Mouse (Mus musculus) liver, embryonic 12.5 days (tissue): ENCODE results near the gene A730071L15Rik. TPM values are rescaled to one million over a fixed set of nuclear protein-coding genes. Genes with fewer than 3 reads are reported as not detected.

Experiments used
- ATAC-seq: fragments of 200-750 bp; cut with Nextera tagmentation; 2 replicates; pipeline ENCODE4 v1.8.0; 2017; ENCODE audit warnings: moderate number of reproducible peaks, mild to moderate bottlenecking, moderate library complexity
- H3K27ac ChIP-seq: fragments of 300-500 bp; sonication (generic); 2 replicates; pipeline ENCODE4 v1.5.1; 2016; ENCODE audit warnings: mild to moderate bottlenecking
- H3K27me3 ChIP-seq: fragments of 300-500 bp; sonication (generic); replicated peaks from 2 replicates; pipeline ENCODE4 v1.6.1; 2016; ENCODE audit warnings: mild to moderate bottlenecking, moderate library complexity
- H3K36me3 ChIP-seq: fragments of 300-500 bp; sonication (generic); 2 replicates; pipeline ENCODE4 v1.6.1; 2016; ENCODE audit warnings: mild to moderate bottlenecking, moderate library complexity
- H3K4me1 ChIP-seq: fragments of 300-500 bp; sonication (generic); 2 replicates; pipeline ENCODE4 v1.6.1; 2016
- H3K4me2 ChIP-seq: fragments of 300-500 bp; sonication (generic); 2 replicates; pipeline ENCODE4 v1.6.1; 2016; ENCODE audit warnings: mild to moderate bottlenecking, moderate library complexity
- H3K4me3 ChIP-seq: fragments of 300-500 bp; sonication (generic); 2 replicates; pipeline ENCODE4 v1.5.1; 2016; ENCODE audit warnings: mild to moderate bottlenecking, moderate library complexity
- H3K9ac ChIP-seq: fragments of 300-500 bp; sonication (generic); 2 replicates; pipeline ENCODE4 v1.6.1; 2016; ENCODE audit warnings: mild to moderate bottlenecking, moderate library complexity
- H3K9me3 ChIP-seq: fragments of 300-500 bp; sonication (generic); replicated peaks from 2 replicates; pipeline ENCODE4 v1.6.1; 2016; ENCODE audit warnings: mild to moderate bottlenecking, moderate library complexity
- WGBS: fragments of 180-500 bp; shearing (Covaris S2); methylation state at CpG from one replicate; pipeline ENCODE4 v1.1.7; 2016; ENCODE audit not compliant: insufficient replicate concordance; 5-methylcytosine and 5-hydroxymethylcytosine counted together
- polyA plus RNA-seq: library from polyadenylated mRNA; unstranded; fragments of >200 nt; fragmentation: Nextera tagmentation; extraction: Ambion mirVana; gene quantifications from 2 replicates; pipeline ENCODE4 v1.2.1, GENCODE M21; 2016

Gene A730071L15Rik
- polyA plus RNA-seq, 1 experiment from 2014 or later: 0.21 TPM

DNA sequence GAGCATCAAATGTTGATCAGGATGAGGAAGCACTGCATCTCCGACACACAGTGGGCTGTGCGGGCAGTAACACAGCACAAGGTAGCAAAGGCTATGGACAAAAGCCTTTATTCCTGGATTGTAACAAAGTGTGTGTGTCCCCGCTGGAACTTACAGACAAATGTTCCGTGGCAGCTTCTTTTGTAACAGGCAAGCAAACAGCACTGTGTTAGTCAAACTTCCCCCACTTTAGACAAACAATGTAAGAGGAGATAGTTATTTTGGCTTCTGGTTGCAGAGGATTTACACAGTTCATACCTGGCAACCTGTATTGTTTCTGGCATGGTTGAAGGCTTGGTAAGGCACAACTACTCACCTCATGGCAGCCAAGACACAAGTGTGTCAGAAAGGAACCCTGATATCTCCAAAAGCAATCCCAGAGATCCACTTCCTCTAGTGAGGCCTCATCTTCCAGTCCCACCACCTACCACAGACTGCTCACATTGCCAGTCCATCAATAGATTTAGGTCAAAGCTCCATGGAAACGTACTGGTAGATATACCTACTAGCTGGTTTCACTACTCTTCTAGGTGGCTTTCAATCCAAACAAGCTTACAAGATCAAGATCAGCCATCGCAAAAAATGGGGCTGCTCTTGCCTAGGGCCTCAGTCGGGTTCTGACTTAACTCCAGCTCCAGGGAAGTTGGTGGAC lies 34.3 kb upstream of the A730071L15Rik start:
- H3K4me2 ChIP-seq: no peak overlapping the region
- no peaks in the 10 kb centered on the region for H3K36me3 ChIP-seq
- no peak for ATAC-seq
- WGBS: 73% methylated on average over 7 of the region's 7 CpGs
- no peaks in the 10 kb centered on the region for H3K9me3 ChIP-seq
- 0 out of 2 replicates have a peak overlapping the region, but pooled peaks have one; percentile 8 for H3K27ac ChIP-seq
- no peak overlapping the region for H3K9ac ChIP-seq
- no peaks in the 10 kb centered on the region for H3K27me3 ChIP-seq
- peaks cover 42% of the 10 kb centered on the region for H3K4me1 ChIP-seq
- H3K4me3 ChIP-seq: no peak overlapping the region

DNA sequence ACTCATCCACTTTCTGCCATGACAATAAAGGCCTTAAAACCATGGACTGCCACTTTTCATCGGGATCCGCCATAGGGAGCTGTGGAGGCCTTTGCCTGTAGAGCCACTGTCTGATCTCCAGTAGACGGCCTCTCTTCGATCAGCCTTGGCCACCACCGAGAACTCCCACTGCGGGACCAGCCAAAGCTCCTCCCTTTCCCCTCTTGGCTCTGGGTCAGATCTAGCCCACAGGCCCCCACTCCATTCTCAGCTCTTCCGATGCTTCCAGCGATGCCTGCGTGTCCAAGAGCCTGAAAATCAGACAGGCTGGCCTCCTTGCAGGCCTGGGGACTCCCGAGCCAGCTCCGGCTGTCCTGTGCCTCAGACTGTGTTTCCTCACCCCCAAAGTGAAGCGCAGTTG lies 33.5 kb upstream of the A730071L15Rik start:
- WGBS: 84% methylated on average over 12 of the region's 12 CpGs
- H3K36me3 ChIP-seq: no peaks in the 10 kb centered on the region
- no peak overlapping the region for H3K27ac ChIP-seq
- H3K9ac ChIP-seq: no peak overlapping the region
- no peak overlapping the region for H3K4me3 ChIP-seq
- ATAC-seq: no peak
- no peak overlapping the region for H3K4me2 ChIP-seq
- H3K4me1 ChIP-seq: peaks cover 35% of the 10 kb centered on the region
- no peaks in the 10 kb centered on the region for H3K9me3 ChIP-seq
- H3K27me3 ChIP-seq: no peaks in the 10 kb centered on the region

DNA sequence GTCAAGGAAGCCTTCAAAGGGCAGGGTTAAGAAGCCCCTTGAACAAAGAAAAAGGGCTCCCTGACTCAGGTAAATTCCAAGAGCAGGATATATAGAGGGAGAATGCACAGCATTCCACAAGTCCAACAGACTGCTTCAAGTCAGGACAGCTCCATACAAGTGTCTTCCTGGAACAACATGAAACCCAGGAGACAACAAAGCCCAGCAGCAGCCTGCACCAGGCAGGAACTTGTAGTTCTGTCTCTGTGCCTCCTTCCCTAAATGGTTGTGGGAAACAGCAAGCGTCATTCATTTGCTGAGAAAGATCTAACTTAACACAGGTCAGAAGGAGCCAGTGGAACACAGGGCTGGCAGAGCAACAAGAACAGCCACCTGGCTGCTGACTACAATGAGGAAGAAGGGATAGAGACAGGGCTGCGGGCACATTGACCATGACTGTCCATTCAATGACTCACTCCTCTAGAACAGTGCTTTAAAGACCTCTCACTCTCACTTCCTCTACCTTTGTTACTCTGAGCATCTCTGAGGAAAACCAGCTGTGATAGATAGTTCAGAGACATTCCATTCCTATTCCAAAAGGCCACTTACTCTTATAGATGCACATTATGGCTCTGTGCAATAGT lies 30.7 kb upstream of the A730071L15Rik start:
- Histone ChIP-seq H3K4me1 (peaks cover 21% of the 10 kb centered on the region; the same call in 1 of the 2 replicates), H3K4me2 (no peak overlapping the region), H3K9me3 (no peaks in the 10 kb centered on the region), H3K27me3 (no peaks in the 10 kb centered on the region), H3K9ac (no peak overlapping the region), H3K36me3 (no peaks in the 10 kb centered on the region), H3K4me3 (no peak overlapping the region), H3K27ac (no peak overlapping the region)
- WGBS: 26% methylated on average over 2 of the region's 2 CpGs
- no peak for ATAC-seq

DNA sequence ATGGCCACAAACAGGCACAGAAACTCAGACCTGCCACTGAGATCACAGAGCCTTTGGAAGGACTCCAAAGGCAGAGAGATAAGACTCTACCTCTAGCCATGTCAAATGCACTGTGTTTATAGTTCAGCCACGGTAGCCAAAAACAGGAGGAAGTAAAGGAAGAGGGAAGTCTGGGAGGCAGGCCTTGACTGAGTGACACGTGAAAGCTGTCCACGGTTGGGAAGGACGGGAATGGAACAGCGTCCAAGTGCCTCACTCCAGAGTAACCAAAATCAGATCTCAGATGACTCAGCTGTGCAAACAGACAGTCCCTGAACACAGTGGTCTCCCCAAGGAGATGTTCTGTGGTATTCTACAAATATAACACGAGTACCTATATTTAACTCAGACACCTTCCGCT lies 25.1 kb upstream of the A730071L15Rik start:
- Histone ChIP-seq H3K4me2 (no peak overlapping the region), H3K27ac (no peak overlapping the region)
- 35% methylated on average over 7 of the region's 7 CpGs for WGBS

DNA sequence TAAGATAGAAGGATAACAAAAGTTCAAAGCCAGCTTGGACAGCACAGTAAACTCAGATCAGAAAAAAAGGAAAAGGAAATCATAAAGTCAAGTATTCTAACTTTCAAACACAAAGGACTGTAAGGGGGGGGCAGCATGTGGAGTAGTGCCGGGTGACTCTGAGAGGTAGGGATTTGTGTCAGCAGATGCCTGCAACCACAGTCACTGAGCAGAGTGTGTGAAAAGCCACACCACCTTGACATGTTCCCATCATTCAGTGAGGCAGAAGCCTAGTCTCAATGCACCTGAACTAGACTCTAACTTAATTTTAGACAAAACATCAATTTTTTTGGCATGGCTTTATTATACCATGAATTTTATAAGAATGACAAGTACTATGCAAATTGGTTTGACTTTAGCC lies 24.3 kb upstream of the A730071L15Rik start:
- Histone ChIP-seq H3K27me3 (no peaks in the 10 kb centered on the region), H3K4me2 (no peak overlapping the region), H3K9me3 (no peaks in the 10 kb centered on the region), H3K9ac (no peak overlapping the region), H3K36me3 (no peaks in the 10 kb centered on the region), H3K4me1 (peaks cover 45% of the 10 kb centered on the region), H3K27ac (no peak overlapping the region), H3K4me3 (no peak overlapping the region)
- ATAC-seq: no peak
- 56% methylated on average over 1 of the region's 1 CpGs for WGBS

More for the DNA sequence above, 25.1 kb upstream of the A730071L15Rik start:
- no peaks in the 10 kb centered on the region for H3K9me3 ChIP-seq
- H3K4me3 ChIP-seq: no peak overlapping the region
- H3K27me3 ChIP-seq: no peaks in the 10 kb centered on the region
- no peak overlapping the region for H3K9ac ChIP-seq
- no peaks in the 10 kb centered on the region for H3K36me3 ChIP-seq
- peaks cover 39% of the 10 kb centered on the region for H3K4me1 ChIP-seq
- ATAC-seq: no peak

DNA sequence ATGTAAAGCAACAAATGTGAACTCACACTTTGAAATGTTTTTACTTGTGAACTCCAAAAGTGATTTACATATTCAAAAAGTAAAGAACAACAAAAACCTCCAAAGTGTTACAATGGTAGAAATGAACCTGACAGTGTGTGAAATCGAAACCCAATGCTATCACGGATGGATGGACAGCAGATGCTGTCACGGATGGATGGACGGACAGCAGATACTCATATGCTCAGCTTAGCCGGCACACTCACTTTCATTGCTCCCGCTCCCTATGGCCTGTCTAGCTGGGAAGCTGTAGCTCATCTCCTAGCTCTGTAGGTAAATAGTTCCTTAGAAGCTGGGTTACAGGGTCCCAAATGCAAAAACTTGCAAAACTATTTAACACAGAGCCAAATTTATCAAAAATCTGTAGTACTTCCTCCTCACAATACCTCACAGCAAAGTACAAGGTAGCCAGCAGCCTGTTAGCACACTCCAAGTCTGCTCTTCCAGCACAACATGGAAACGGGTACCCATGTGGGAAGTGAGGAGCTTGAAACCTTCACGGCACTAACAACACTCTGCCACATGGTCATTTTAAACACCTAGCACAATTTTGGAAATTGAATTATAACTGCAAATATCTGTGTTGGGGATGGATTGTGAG lies 21.9 kb upstream of the A730071L15Rik start:
- H3K9me3 ChIP-seq: no peaks in the 10 kb centered on the region
- H3K4me1 ChIP-seq: peaks cover 52% of the 10 kb centered on the region
- no peak overlapping the region for H3K4me2 ChIP-seq
- no peak overlapping the region for H3K4me3 ChIP-seq
- H3K36me3 ChIP-seq: 0 out of 2 replicates have a peak, but pooled peaks cover 4% of the 10 kb centered on the region
- no peaks in the 10 kb centered on the region for H3K27me3 ChIP-seq
- WGBS: 75% methylated on average over 8 of the region's 8 CpGs
- no peak for ATAC-seq
- no peak overlapping the region for H3K9ac ChIP-seq
- H3K27ac ChIP-seq: no peak overlapping the region

DNA sequence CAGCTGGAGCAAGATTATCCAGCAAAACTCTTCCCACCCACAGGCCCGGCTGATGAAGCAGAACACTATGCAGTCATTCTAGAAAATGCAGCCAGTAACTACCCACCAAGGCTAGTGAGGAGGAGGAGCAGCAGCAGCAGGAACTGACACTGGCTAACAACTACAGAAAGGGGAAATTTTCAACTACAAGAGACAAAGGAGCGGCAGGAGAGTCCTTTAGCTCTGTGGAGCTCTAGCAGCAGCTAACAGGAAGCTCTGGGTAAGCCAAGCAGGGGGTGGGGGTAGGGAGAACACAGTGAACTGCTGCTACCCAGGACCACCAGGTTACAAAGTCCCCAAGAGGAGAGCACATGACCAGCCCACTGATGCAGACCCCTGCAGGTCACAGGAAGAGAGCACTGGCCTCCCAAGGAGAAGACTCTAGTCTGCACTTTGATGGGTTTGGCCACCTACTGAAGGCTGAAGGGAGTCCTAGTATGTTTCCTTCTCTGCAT lies 21.1 kb upstream of the A730071L15Rik start:
- peaks cover 52% of the 10 kb centered on the region for H3K4me1 ChIP-seq
- H3K27me3 ChIP-seq: no peaks in the 10 kb centered on the region
- H3K9me3 ChIP-seq: no peaks in the 10 kb centered on the region
- WGBS: 17% methylated on average over 2 of the region's 2 CpGs
- no peak for ATAC-seq
- peak overlapping the region; percentile 8; the same call in 1 of the 2 replicates for H3K4me2 ChIP-seq
- peak overlapping the region; percentile 39; the same call in 1 of the 2 replicates for H3K9ac ChIP-seq
- H3K4me3 ChIP-seq: no peak overlapping the region
- 0 out of 2 replicates have a peak, but pooled peaks cover 4% of the 10 kb centered on the region for H3K36me3 ChIP-seq
- peak overlapping the region; percentile 51 for H3K27ac ChIP-seq

DNA sequence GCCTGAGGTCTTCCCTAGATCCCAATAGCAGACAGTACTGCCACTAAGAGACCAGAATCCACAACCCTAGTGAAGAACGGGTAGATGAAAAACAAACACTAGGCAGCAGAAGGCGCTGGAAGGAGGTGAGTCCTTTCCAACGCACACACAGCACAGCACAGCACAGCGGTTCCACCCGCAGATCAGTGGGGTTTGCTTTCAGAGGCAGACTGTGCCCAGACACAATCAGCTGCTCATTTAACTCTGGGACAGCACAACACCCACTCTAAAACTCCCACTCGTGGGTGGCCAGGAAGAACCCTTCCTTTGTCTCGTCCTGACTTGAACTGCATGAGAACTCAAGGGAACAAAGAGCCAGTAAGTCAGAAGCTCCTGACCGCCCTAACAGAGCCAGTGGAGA lies 20.6 kb upstream of the A730071L15Rik start:
- Histone ChIP-seq H3K9ac (peak overlapping the region; percentile 39; the same call in 1 of the 2 replicates), H3K36me3 (0 out of 2 replicates have a peak, but pooled peaks cover 4% of the 10 kb centered on the region), H3K9me3 (no peaks in the 10 kb centered on the region), H3K27me3 (no peaks in the 10 kb centered on the region), H3K4me1 (peaks cover 56% of the 10 kb centered on the region), H3K27ac (peak overlapping the region; percentile 51), H3K4me3 (no peak overlapping the region), H3K4me2 (peak overlapping the region; percentile 8; the same call in 1 of the 2 replicates)
- 21% methylated on average over 8 of the region's 8 CpGs for WGBS
- ATAC-seq: no peak

DNA sequence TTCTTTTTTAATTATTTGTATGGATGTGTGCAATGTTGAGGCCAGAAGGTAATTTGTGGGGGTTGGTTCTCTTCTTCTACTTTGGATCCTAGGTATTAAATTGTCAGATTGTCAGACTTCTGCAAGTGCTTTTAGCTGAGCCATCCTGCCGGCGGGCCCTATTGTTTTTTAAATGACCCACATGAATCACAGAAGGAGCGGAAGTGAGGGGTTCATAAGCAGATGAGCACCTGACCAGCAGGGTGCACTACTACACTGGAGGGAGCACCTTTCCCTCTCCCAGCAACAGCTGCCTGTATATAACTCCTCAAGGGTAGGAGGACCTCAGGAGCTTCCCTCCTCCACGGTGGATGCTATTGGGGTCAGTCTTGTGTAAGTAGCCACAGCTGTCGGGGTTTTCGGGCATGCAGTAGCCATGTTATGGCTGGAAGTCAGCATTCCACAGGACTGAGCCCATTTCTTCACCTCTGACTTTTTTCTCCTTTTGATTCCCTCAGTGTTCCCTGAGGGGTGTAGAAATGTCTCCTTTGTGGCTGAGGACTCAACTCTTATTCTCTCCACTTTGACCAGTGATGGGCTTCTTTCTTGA lies 18.9 kb upstream of the A730071L15Rik start:
- Histone ChIP-seq H3K4me3 (no peak overlapping the region), H3K9ac (no peak overlapping the region), H3K27ac (no peak overlapping the region), H3K4me1 (peaks cover 57% of the 10 kb centered on the region), H3K4me2 (no peak overlapping the region), H3K9me3 (no peaks in the 10 kb centered on the region), H3K36me3 (0 out of 2 replicates have a peak, but pooled peaks cover 4% of the 10 kb centered on the region), H3K27me3 (no peaks in the 10 kb centered on the region)
- no peak for ATAC-seq
- WGBS: 68% methylated on average over 6 of the region's 6 CpGs

DNA sequence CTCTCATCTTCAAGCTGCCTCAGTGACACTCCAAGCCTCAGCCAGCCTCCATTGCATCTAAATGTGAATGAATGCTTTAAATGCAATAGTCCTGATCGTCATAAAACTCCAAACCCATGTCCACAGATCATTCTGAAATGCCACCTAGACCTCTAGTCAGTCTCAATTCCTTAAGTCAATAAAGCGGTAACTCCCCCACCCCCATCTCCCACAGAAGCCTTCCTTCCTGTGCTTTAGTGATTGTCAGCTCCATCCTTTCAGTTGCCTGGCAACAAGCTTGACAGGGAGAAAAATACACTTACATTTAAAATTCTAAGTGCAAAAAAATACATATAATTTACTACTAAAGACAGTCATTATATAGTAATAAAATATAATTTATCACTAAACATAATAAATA lies 16.6 kb upstream of the A730071L15Rik start:
- no peak overlapping the region for H3K27ac ChIP-seq
- no peak overlapping the region for H3K4me3 ChIP-seq
- H3K4me1 ChIP-seq: peaks cover 59% of the 10 kb centered on the region
- no peaks in the 10 kb centered on the region for H3K27me3 ChIP-seq
- no peak overlapping the region for H3K4me2 ChIP-seq
- WGBS: 68% methylated on average over 2 of the region's 2 CpGs
- peaks cover 20% of the 10 kb centered on the region for H3K36me3 ChIP-seq
- H3K9ac ChIP-seq: no peak overlapping the region
- H3K9me3 ChIP-seq: no peaks in the 10 kb centered on the region
- ATAC-seq: no peak

DNA sequence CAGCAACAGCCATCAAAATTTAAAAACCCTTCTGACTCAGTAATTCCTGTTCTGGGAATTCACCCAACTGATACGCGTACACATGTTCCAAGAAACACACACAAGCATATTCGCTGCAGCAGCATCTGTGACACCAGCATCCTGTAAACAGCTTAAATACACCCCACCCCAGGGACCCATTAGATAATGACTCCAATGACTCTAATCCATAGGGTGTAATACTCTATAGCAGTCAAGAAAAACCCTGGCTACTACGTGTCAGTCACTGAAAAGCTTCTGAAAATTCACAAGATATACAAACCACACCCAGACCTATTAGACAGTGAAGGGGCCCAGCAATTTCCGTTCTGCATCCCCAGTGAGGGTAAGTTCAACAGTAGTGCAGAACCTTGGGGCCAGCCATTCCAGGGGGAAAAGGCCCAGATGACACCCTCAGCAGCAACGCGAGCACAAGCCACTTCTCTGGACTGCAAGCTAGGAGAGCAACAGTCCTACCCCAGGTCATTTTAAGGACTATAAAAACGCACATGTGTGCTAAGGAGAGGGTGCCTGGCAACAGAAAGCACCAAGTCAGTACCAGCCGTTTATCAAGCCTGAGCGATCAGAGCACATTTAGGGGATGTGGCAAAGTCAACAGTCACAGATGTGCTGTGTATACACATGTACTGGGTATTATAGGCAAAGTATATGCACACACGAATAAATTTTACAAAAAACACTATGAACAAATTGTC lies 15.5 kb upstream of the A730071L15Rik start:
- 36% methylated on average over 11 of the region's 11 CpGs for WGBS
- Histone ChIP-seq H3K4me1 (peaks cover 48% of the 10 kb centered on the region), H3K27ac (peak overlapping the region; percentile 73), H3K4me2 (peak overlapping the region; percentile 42), H3K9me3 (no peaks in the 10 kb centered on the region), H3K27me3 (no peaks in the 10 kb centered on the region), H3K9ac (no peak overlapping the region), H3K4me3 (no peak overlapping the region), H3K36me3 (peaks cover 29% of the 10 kb centered on the region)
- peak; percentile 77 for ATAC-seq
